Mouse (Mus musculus): Measurements from ENCODE around the gene Plod3. TPM values are rescaled to one million over a fixed set of nuclear protein-coding genes. Genes with fewer than 3 reads are reported as not detected.

Gene Plod3
- polyA plus RNA-seq, 1 experiment from 2014 or later: 30.6 TPM

DNA sequence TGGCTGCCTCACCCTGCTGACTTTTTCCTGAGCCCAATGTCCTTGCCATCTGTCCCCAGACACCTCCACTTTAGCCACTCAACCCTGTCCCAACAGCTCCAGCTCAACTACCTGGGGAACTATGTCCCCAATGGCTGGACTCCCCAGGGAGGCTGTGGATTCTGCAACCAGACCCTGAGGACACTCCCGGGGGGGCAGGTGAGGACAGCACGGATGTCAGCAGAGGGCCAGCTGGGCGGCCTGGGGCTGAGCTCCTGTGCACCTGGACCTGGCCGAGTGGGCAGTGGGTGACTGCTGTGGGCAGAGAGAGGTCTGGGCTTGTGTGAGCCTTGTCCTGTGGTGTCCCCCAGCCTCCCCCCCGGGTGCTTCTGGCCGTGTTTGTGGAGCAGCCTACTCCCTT is 3.0 kb downstream of the Plod3 start:
- no peaks in the 10 kb centered on the region for H3K27me3 ChIP-seq (ENCODE audit: insufficient read depth, low read length)

DNA sequence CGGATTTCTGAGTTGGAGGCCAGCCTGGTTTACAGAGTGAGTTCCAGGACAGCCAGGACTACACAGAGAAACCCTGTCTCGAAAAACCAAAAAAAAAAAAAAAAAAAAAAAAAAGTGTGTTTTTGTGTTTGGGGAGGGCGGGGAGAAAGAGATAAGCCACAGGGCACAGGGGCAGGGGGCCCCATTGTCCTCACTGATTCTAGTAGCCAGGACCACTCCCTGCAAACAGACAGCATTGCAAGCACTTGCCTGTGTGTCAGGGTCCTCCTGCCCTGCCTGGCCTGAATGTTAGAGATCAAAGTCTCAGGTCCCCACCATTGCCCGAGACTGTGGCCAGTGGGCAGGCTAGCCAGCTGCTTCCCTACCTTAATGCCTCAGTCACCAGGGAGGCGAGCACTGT is 12.6 kb downstream of the Plod3 start:
- Histone ChIP-seq H3K9ac (ENCODE audit: low read depth, low read length) (no peak overlapping the region), H3K4me3 (replicated peaks; ENCODE audit: low read depth, low read length) (no peak overlapping the region), H3K27me3 (ENCODE audit: insufficient read depth, low read length) (no peaks in the 10 kb centered on the region), H3K4me2 (ENCODE audit: low read length) (no peak overlapping the region), H3K4me1 (replicated peaks; ENCODE audit: insufficient read depth, low read length) (no peaks in the 10 kb centered on the region), H3K36me3 (ENCODE audit: insufficient read depth, low read length) (peaks cover 17% of the 10 kb centered on the region; the same call in 1 of the 2 replicates), H3K9me3 (replicated peaks; ENCODE audit: low read length) (no peaks in the 10 kb centered on the region), H3K27ac (no peak overlapping the region)
- WGBS: 81% methylated on average over 4 of the region's 5 CpGs
- TF ChIP-seq CTCF (IDR thresholded peaks at IDR 0.05; ENCODE audit: low read depth): no peak
- ATAC-seq (replicated peaks; ENCODE audit: low FRiP score, low read depth) (no peak), DNase-seq (ENCODE audit: low spot score) (no peak)

More for the DNA sequence above, 3.0 kb downstream of the Plod3 start:
- TF ChIP-seq CTCF (IDR thresholded peaks at IDR 0.05; ENCODE audit: low read depth): no peak
- DNase-seq (ENCODE audit: low spot score) (no peak), ATAC-seq (replicated peaks; ENCODE audit: low FRiP score, low read depth) (no peak)
- WGBS: 86% methylated on average over 6 of the region's 6 CpGs
- Histone ChIP-seq H3K4me3 (replicated peaks; ENCODE audit: low read depth, low read length) (no peak overlapping the region), H3K9ac (ENCODE audit: low read depth, low read length) (no peak overlapping the region), H3K27ac (no peak overlapping the region), H3K36me3 (ENCODE audit: insufficient read depth, low read length) (peaks cover 34% of the 10 kb centered on the region), H3K4me1 (replicated peaks; ENCODE audit: insufficient read depth, low read length) (peaks cover 5% of the 10 kb centered on the region), H3K4me2 (ENCODE audit: low read length) (no peak overlapping the region), H3K9me3 (replicated peaks; ENCODE audit: low read length) (no peaks in the 10 kb centered on the region)

DNA sequence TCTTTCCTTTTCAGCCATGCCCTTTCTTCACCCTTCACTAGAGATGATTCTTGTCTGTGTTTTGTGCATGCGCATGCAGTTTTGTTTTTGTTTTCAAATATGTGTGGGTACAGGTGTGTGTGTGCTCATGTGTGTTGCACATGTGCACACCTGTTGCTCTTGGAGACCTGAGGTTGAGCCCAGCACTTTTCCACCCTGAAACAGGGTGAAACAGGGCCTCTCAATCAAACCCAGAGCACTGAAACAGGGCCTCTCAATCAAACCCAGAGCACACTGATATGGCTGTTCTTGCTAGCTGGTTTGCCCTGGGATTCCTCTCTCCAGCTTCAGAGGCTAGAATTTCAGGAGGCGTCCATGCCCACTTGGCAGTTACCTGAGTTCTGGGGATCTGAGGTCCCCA is 13.8 kb downstream of the Plod3 start:
- H3K4me2 ChIP-seq (ENCODE audit: low read length): no peak overlapping the region
- DNase-seq (ENCODE audit: low spot score) (peak; percentile 25), ATAC-seq (replicated peaks; ENCODE audit: low FRiP score, low read depth) (no peak)
- no peak overlapping the region; the same call in 1 of the 2 replicates for H3K27ac ChIP-seq
- H3K4me1 ChIP-seq (replicated peaks; ENCODE audit: insufficient read depth, low read length): no peaks in the 10 kb centered on the region
- no peaks in the 10 kb centered on the region for H3K27me3 ChIP-seq (ENCODE audit: insufficient read depth, low read length)
- H3K9ac ChIP-seq (ENCODE audit: low read depth, low read length): no peak overlapping the region
- TF ChIP-seq CTCF (IDR thresholded peaks at IDR 0.05; ENCODE audit: low read depth): no peak
- no peaks in the 10 kb centered on the region for H3K9me3 ChIP-seq (replicated peaks; ENCODE audit: low read length)
- 0 out of 2 replicates have a peak, but pooled peaks cover 5% of the 10 kb centered on the region for H3K36me3 ChIP-seq (ENCODE audit: insufficient read depth, low read length)
- WGBS: 75% methylated on average over 2 of the region's 2 CpGs
- H3K4me3 ChIP-seq (replicated peaks; ENCODE audit: low read depth, low read length): no peak overlapping the region

DNA sequence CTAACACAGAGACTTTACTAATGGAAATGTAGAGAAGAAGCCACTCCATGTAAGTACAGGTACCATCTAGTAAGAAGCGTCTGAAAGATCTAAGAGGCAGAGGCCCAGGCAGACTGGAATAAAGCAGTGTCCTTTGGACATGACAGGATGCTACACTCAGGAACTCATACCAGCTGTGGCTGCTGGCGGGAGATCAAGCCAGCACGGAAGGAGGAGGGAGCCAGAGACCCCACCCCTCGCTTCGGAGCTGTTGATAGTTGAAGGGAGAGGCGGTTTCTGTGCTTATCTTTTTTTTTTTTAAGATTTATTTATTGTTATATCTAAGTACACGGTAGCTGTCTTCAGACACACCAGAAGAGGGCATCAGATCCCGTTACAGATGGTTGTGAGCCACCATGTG is 20.5 kb downstream of the Plod3 start:
- Histone ChIP-seq H3K4me3 (replicated peaks; ENCODE audit: low read depth, low read length) (no peak overlapping the region), H3K27ac (no peak overlapping the region), H3K9me3 (replicated peaks; ENCODE audit: low read length) (no peaks in the 10 kb centered on the region), H3K4me1 (replicated peaks; ENCODE audit: insufficient read depth, low read length) (no peaks in the 10 kb centered on the region), H3K4me2 (ENCODE audit: low read length) (no peak overlapping the region), H3K36me3 (ENCODE audit: insufficient read depth, low read length) (no peaks in the 10 kb centered on the region), H3K9ac (ENCODE audit: low read depth, low read length) (no peak overlapping the region), H3K27me3 (ENCODE audit: insufficient read depth, low read length) (no peaks in the 10 kb centered on the region)
- WGBS: 39% methylated on average over 8 of the region's 8 CpGs
- TF ChIP-seq CTCF (IDR thresholded peaks at IDR 0.05; ENCODE audit: low read depth): no peak
- DNase-seq (ENCODE audit: low spot score): peak; percentile 40
- no peak for ATAC-seq (replicated peaks; ENCODE audit: low FRiP score, low read depth)

DNA sequence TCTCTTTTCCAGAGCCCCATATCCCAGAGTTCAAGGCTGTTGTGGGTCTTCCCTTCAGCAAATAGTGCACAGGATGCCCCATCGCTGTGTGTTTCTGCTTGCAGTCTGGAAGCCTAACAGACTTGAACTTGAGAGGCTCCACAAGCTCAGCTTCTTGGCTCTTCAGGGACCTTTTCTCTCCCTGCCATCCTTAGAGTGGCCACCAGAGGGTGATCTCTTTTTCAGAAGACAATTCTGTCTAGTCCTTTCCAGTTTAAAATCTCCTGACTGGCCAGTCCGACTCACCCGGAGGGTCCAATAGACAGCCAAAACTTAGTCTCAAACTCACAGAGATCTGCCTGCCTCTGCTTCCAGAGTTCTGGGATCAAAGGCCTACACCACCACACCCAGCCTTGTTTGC is 23.2 kb downstream of the Plod3 start:
- no peak overlapping the region for H3K4me3 ChIP-seq (replicated peaks; ENCODE audit: low read depth, low read length)
- no peak overlapping the region for H3K27ac ChIP-seq
- no peak for ATAC-seq (replicated peaks; ENCODE audit: low FRiP score, low read depth)
- no peaks in the 10 kb centered on the region for H3K4me1 ChIP-seq (replicated peaks; ENCODE audit: insufficient read depth, low read length)
- no peak overlapping the region for H3K4me2 ChIP-seq (ENCODE audit: low read length)
- no peaks in the 10 kb centered on the region for H3K27me3 ChIP-seq (ENCODE audit: insufficient read depth, low read length)
- whole genome bisulfite sequencing: 36% methylated on average over 3 of the region's 3 CpGs
- peak; percentile 73 for TF ChIP-seq CTCF (IDR thresholded peaks at IDR 0.05; ENCODE audit: low read depth)
- no peak overlapping the region for H3K9ac ChIP-seq (ENCODE audit: low read depth, low read length)
- H3K36me3 ChIP-seq (ENCODE audit: insufficient read depth, low read length): no peaks in the 10 kb centered on the region
- peak; percentile 65 for DNase-seq (ENCODE audit: low spot score)
- no peaks in the 10 kb centered on the region for H3K9me3 ChIP-seq (replicated peaks; ENCODE audit: low read length)

DNA sequence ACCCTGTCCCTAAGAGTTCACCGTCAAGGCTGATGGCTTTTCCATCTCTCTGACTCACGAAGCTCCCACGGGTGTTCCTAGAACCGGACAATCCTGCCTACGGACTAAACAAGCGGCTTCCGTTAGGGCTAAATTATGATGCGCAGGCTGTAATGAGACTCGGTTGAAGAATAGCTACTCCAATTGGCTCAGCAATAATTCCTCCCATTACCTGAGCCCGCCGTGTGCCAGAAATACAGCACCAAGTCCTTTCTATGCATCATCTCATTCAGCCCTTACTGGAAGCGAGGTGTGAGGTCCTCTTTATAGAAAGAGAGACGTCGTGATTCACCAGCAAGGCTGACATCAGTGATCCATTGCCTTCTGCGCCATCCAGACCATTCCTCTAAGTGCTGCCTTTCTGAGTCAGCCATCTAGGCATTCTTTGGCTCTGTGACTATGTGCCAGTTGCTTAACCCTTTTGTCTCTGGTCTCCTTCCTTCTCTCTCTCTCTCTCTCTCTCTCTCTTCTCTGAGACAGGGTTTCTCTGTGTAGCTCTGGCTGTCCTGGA is 25.7 kb downstream of the Plod3 start:
- Histone ChIP-seq H3K27ac (no peak overlapping the region), H3K9ac (ENCODE audit: low read depth, low read length) (no peak overlapping the region), H3K4me2 (ENCODE audit: low read length) (no peak overlapping the region), H3K9me3 (replicated peaks; ENCODE audit: low read length) (no peaks in the 10 kb centered on the region), H3K4me3 (replicated peaks; ENCODE audit: low read depth, low read length) (no peak overlapping the region), H3K4me1 (replicated peaks; ENCODE audit: insufficient read depth, low read length) (no peaks in the 10 kb centered on the region), H3K36me3 (ENCODE audit: insufficient read depth, low read length) (no peaks in the 10 kb centered on the region), H3K27me3 (ENCODE audit: insufficient read depth, low read length) (no peaks in the 10 kb centered on the region)
- ATAC-seq (replicated peaks; ENCODE audit: low FRiP score, low read depth) (no peak), DNase-seq (ENCODE audit: low spot score) (no peak)
- 70% methylated on average over 15 of the region's 15 CpGs for WGBS
- no peak for TF ChIP-seq CTCF (IDR thresholded peaks at IDR 0.05; ENCODE audit: low read depth)

DNA sequence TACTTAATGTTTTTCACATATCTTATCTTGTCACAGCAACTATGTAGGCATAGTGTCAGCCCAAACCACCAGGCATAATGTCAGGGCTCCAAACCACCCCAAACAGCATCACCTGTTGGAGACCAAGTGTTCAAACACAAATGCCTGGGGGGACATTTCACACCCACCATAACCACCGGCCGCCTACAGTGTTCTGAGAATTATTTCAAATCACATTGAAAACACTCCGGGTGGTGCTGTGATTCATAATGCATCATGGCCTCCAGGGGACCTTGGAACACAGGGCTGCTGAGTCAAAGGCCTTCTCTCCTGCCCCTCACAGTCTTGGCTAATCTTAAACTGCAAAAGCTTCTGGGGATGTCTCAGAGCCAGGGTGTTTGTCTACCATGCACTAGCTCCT is 29.1 kb downstream of the Plod3 start:
- no peak for TF ChIP-seq CTCF (IDR thresholded peaks at IDR 0.05; ENCODE audit: low read depth)
- Histone ChIP-seq H3K27ac (no peak overlapping the region), H3K27me3 (ENCODE audit: insufficient read depth, low read length) (no peaks in the 10 kb centered on the region), H3K4me2 (ENCODE audit: low read length) (no peak overlapping the region), H3K36me3 (ENCODE audit: insufficient read depth, low read length) (no peaks in the 10 kb centered on the region), H3K9me3 (replicated peaks; ENCODE audit: low read length) (no peaks in the 10 kb centered on the region), H3K4me1 (replicated peaks; ENCODE audit: insufficient read depth, low read length) (no peaks in the 10 kb centered on the region), H3K9ac (ENCODE audit: low read depth, low read length) (no peak overlapping the region), H3K4me3 (replicated peaks; ENCODE audit: low read depth, low read length) (no peak overlapping the region)
- DNase-seq (ENCODE audit: low spot score): no peak
- 90% methylated on average over 3 of the region's 3 CpGs for WGBS
- ATAC-seq (replicated peaks; ENCODE audit: low FRiP score, low read depth): no peak
